Mouse (Mus musculus) intestine, embryonic 14.5 days (tissue): Measurements from ENCODE around the gene Apln. TPM values are rescaled to one million over a fixed set of nuclear protein-coding genes. Genes with fewer than 3 reads are reported as not detected.

Experiments
- ATAC-seq: fragments of 200-750 bp; cut with Nextera tagmentation; replicated peaks from 2 replicates; pipeline ENCODE4 v1.8.0; 2017; ENCODE audit warnings: low read depth, moderate number of reproducible peaks, moderate TSS enrichment, moderate library complexity; ENCODE audit not compliant: low FRiP score, low TSS enrichment
- DNase-seq: peaks from one replicate; pipeline ENCODE4 v3.0.0-alpha.2; 2018; ENCODE audit warnings: low spot score
- H3K27ac ChIP-seq: fragments of 300-500 bp; sonication (generic); 2 replicates; pipeline ENCODE4 v1.5.1; 2014; ENCODE audit warnings: low read depth, mild to moderate bottlenecking, control low read depth
- H3K27me3 ChIP-seq: fragments of 300-500 bp; sonication (generic); replicated peaks from 2 replicates; pipeline ENCODE4 v1.6.1; 2014; ENCODE audit warnings: low read length, control low read depth; ENCODE audit not compliant: control insufficient read depth, insufficient read depth
- H3K36me3 ChIP-seq: fragments of 300-500 bp; sonication (generic); 2 replicates; pipeline ENCODE4 v1.6.1; 2014; ENCODE audit warnings: low read length, control low read depth; ENCODE audit not compliant: control insufficient read depth, insufficient read depth
- H3K4me1 ChIP-seq: fragments of 300-500 bp; sonication (generic); replicated peaks from 2 replicates; pipeline ENCODE4 v1.6.1; 2014; ENCODE audit warnings: low read length, control low read depth, mixed read lengths; ENCODE audit not compliant: control insufficient read depth, insufficient read depth
- H3K4me2 ChIP-seq: fragments of 300-500 bp; sonication (generic); 2 replicates; pipeline ENCODE4 v1.6.1; 2014; ENCODE audit warnings: low read length
- H3K4me3 ChIP-seq: fragments of 300-500 bp; sonication (generic); 2 replicates; pipeline ENCODE4 v1.5.1; 2014; ENCODE audit warnings: low read depth, low read length, control low read depth, mixed read lengths
- H3K9ac ChIP-seq: fragments of 300-500 bp; sonication (generic); 2 replicates; pipeline ENCODE4 v1.6.1; 2014; ENCODE audit warnings: mild to moderate bottlenecking, low read length
- H3K9me3 ChIP-seq: fragments of 300-500 bp; sonication (generic); 2 replicates; pipeline ENCODE4 v1.6.1; 2016; ENCODE audit warnings: low read length, control low read depth; ENCODE audit not compliant: control insufficient read depth
- WGBS: fragments of 180-500 bp; shearing (Covaris S2); extraction: QIAGEN DNeasy Blood & Tissue Kit; methylation state at CpG from one replicate; pipeline ENCODE4 v1.1.7; 2014; 5-methylcytosine and 5-hydroxymethylcytosine counted together
- polyA plus RNA-seq: library from polyadenylated mRNA; unstranded; fragments of >200 nt; fragmentation: Nextera tagmentation; extraction: Ambion mirVana; gene quantifications from 2 replicates; pipeline ENCODE4 v1.2.1, GENCODE M21; 2014

Gene Apln
- polyA plus RNA-seq, 1 experiment from 2014 or later: 4.9 TPM

DNA sequence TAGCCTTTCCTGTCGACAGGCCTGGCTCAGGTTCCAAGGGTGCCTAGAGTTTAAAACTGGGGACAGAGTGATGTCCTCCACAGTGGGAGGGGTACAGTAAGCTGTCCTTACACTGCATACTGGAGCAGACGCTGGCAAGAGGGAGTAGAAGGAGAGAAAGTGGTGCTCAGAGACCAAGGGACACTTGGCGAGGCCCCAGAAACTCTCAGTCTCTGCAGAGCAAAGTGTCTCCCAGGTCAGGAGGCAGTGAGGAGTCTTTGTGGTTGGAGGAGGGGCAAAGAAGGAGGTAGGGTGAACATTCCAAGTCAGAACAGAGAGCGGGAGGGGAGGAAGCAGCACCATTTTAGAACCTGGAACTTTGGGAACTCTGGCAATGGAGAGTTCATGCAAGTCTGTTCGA, 2.8 kb downstream of the Apln start:
- no peak overlapping the region for H3K27ac ChIP-seq
- 78% methylated on average over 5 of the region's 5 CpGs for WGBS
- no peak overlapping the region for H3K4me2 ChIP-seq

DNA sequence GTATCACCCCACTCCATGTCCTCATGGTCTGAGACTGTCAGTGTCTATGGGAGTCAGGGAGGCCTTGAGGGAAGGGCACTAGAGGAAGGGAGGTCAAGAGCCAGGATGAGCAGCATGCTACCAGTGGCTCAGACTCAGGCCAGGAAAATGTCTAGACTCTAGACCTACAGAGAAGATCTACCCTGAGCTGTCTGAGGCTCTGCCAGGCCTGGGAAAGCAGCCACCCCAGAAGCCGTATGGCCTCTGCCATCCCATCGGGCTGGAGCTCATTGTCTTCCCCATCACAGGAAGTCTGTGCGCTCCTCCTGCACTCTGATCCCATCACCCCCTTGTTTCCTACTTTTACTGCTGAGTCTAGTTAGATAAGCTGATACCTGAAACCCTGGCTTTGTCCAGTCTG, 4.1 kb downstream of the Apln start:
- 80% methylated on average over 3 of the region's 3 CpGs for WGBS
- no peaks in the 10 kb centered on the region for H3K4me1 ChIP-seq
- no peak overlapping the region for H3K27ac ChIP-seq
- H3K4me2 ChIP-seq: no peak overlapping the region
- H3K9me3 ChIP-seq: no peaks in the 10 kb centered on the region
- no peak for ATAC-seq
- H3K9ac ChIP-seq: no peak overlapping the region
- no peaks in the 10 kb centered on the region for H3K36me3 ChIP-seq
- no peak for DNase-seq
- no peak overlapping the region for H3K4me3 ChIP-seq
- peaks cover 19% of the 10 kb centered on the region; the same call in 1 of the 2 replicates for H3K27me3 ChIP-seq

More for the DNA sequence above, 2.8 kb downstream of the Apln start:
- Histone ChIP-seq H3K4me3 (no peak overlapping the region), H3K36me3 (no peaks in the 10 kb centered on the region), H3K9me3 (no peaks in the 10 kb centered on the region), H3K4me1 (no peaks in the 10 kb centered on the region), H3K27me3 (peaks cover 24% of the 10 kb centered on the region; the same call in 1 of the 2 replicates), H3K9ac (no peak overlapping the region)
- no peak for ATAC-seq
- no peak for DNase-seq

DNA sequence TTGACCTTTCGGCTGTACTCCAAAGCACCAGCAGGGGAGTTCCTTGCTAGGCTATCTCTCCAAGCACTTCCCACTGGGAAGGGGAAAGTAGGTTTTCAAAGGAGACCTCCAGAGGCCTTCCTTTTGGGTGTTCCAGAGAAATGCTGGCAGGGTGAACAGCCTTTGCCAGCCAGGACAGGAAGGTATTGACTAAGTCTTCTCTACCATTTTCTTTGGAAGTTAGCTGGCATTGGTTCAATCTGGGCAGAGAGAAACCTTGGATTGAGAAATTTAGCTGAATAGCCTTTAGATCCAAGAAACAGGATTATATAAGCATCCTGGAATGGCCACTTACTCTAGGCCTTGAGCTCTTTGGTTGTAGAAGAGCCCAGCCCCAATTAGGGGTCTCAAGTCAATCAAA, 11.8 kb downstream of the Apln start:
- H3K9ac ChIP-seq: no peak overlapping the region
- WGBS: 62% methylated on average over 1 of the region's 1 CpGs

DNA sequence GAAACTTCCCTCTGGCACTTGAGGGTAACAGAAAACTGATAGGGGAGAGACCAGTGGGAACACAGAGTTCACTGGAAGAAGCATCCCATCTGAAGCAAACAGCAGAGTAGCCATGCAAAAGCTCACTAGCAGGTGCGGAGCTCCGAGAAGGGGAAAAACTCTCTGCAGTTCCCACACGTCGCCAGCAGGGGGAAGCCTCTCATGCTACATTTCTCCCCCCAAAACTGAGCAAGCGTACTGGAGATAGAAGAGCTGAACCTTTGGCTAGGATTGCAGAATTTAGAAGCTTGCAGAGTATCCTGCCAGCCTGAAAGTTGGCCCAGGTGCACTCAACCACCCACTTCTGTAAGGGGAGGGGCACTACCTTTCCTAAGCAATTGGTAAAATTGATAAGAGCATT, 14.7 kb downstream of the Apln start:
- no peak for ATAC-seq
- no peaks in the 10 kb centered on the region for H3K4me1 ChIP-seq
- H3K4me3 ChIP-seq: no peak overlapping the region
- no peaks in the 10 kb centered on the region for H3K36me3 ChIP-seq
- H3K9ac ChIP-seq: no peak overlapping the region
- peak; percentile 86 for DNase-seq
- H3K9me3 ChIP-seq: no peaks in the 10 kb centered on the region
- H3K4me2 ChIP-seq: no peak overlapping the region
- H3K27ac ChIP-seq: no peak overlapping the region
- 0 out of 2 replicates have a peak, but pooled peaks cover 5% of the 10 kb centered on the region for H3K27me3 ChIP-seq
- 13% methylated on average over 5 of the region's 5 CpGs for WGBS

More for the DNA sequence above, 11.8 kb downstream of the Apln start:
- no peak for DNase-seq
- Histone ChIP-seq H3K4me2 (no peak overlapping the region), H3K4me1 (no peaks in the 10 kb centered on the region), H3K27me3 (0 out of 2 replicates have a peak, but pooled peaks cover 5% of the 10 kb centered on the region), H3K9me3 (no peaks in the 10 kb centered on the region), H3K36me3 (no peaks in the 10 kb centered on the region), H3K4me3 (no peak overlapping the region), H3K27ac (no peak overlapping the region)
- no peak for ATAC-seq

DNA sequence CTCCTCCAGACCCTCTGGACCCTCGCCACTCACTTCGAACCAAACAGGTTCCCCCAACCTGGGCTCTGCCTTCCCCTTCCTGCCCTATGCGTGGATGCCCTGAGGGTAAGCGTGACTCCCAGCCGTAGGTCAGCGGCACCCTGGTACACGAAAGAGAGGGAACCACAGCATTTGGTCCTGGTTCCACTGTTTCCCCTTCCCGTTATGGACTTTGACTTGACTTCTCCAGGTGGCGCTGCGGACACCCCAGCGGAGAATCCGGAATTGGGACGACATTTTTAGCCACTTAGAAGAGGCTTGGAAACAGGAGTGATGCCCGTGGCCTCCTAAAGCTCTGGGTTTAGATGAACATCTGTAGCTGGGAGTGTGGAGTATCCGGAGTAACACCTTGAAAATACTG, 15.3 kb downstream of the Apln start:
- ATAC-seq: no peak
- no peak overlapping the region for H3K4me2 ChIP-seq
- 39% methylated on average over 15 of the region's 15 CpGs for WGBS

DNA sequence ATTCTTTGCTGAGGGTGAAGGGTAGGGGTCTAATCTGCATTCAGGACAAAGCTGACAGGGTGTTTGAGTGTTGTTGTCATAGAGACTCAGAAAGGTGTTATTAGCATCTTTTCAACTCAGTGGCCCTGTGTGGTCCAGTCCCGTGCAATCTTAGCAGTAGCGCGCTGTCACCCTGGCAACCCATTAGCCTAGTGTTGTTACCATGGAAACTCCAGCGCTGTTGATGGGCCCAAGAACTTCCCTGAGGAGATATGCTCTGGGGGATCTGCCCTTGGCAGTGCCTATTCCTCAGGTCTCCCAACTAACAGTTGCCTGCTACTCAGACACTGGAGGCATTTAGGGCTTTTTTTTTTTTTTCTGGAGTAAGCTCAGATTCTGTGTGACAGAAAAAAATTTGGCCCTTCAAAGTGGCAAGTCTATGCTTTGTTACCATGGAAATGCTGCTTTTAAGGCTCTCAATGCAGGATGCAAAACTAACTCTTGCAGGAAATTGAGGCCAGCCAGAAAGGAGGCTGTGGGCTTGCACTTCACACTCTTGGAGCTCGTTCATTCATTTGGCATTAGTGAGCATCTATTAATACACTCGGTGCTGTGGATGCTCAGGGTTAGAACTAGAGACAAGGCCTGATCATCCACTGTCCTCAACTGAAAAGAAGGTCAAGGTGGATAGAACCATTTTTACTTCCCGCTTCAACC, 17.6 kb downstream of the Apln start:
- no peak overlapping the region for H3K4me2 ChIP-seq
- H3K9ac ChIP-seq: no peak overlapping the region
- no peak overlapping the region for H3K27ac ChIP-seq
- H3K36me3 ChIP-seq: no peaks in the 10 kb centered on the region
- H3K4me3 ChIP-seq: no peak overlapping the region
- no peaks in the 10 kb centered on the region for H3K9me3 ChIP-seq
- DNase-seq (no peak), ATAC-seq (no peak)
- H3K27me3 ChIP-seq: 0 out of 2 replicates have a peak, but pooled peaks cover 5% of the 10 kb centered on the region
- H3K4me1 ChIP-seq: no peaks in the 10 kb centered on the region
- WGBS: 55% methylated on average over 7 of the region's 7 CpGs

More for the DNA sequence above, 15.3 kb downstream of the Apln start:
- H3K4me1 ChIP-seq: no peaks in the 10 kb centered on the region
- H3K27ac ChIP-seq: no peak overlapping the region
- no peaks in the 10 kb centered on the region for H3K36me3 ChIP-seq
- no peak for DNase-seq
- H3K4me3 ChIP-seq: no peak overlapping the region
- H3K9me3 ChIP-seq: no peaks in the 10 kb centered on the region
- H3K27me3 ChIP-seq: 0 out of 2 replicates have a peak, but pooled peaks cover 5% of the 10 kb centered on the region
- H3K9ac ChIP-seq: no peak overlapping the region

DNA sequence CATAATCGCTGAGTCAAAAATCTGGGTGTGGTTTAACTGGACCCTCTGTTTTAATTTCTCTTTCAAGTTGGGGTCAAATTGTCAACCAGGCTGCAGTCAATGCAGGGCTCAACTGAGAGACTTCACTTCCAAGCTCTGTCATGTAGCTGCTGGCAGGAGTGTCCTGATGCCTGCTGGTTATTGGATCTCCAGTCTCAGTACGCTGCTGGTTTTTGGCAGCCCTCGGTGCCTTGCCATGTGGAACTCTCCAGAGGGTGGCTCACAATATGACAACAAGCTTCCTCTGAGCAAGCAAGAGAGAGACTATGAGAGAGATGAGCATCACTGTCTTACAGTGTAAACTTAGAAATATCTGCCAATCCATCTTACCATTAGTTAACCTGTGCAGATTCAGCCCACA, 23.0 kb downstream of the Apln start:
- Histone ChIP-seq H3K9ac (no peak overlapping the region), H3K9me3 (no peaks in the 10 kb centered on the region), H3K27me3 (no peaks in the 10 kb centered on the region), H3K4me3 (no peak overlapping the region), H3K4me1 (no peaks in the 10 kb centered on the region), H3K4me2 (no peak overlapping the region), H3K36me3 (no peaks in the 10 kb centered on the region), H3K27ac (no peak overlapping the region)
- ATAC-seq (no peak), DNase-seq (no peak)
- 96% methylated on average over 3 of the region's 3 CpGs for WGBS

DNA sequence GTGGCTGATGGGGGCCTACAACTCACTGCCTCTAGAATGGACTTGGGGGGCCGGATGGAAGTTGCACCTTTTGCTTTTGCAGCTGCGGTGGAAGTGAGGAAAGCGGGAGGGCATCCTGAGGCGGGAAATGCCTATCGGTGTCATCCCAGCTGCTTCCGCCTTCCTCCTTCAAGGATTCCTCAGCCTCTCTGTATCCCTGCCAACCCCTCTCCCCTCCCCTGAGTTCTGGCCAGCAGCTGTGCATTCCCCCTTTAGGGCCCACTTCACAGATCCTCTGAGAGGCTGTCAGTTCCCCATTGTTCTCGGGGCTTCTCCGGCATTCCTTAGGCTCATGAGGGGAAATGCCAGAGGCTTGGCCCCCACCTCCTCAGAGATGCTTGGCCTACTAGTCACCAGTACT, 28.6 kb downstream of the Apln start:
- ATAC-seq (no peak), DNase-seq (no peak)
- Histone ChIP-seq H3K36me3 (no peaks in the 10 kb centered on the region), H3K4me2 (no peak overlapping the region), H3K9ac (no peak overlapping the region), H3K9me3 (no peaks in the 10 kb centered on the region), H3K27me3 (no peaks in the 10 kb centered on the region), H3K4me3 (no peak overlapping the region), H3K4me1 (no peaks in the 10 kb centered on the region), H3K27ac (no peak overlapping the region)
- WGBS: 45% methylated on average over 8 of the region's 8 CpGs

DNA sequence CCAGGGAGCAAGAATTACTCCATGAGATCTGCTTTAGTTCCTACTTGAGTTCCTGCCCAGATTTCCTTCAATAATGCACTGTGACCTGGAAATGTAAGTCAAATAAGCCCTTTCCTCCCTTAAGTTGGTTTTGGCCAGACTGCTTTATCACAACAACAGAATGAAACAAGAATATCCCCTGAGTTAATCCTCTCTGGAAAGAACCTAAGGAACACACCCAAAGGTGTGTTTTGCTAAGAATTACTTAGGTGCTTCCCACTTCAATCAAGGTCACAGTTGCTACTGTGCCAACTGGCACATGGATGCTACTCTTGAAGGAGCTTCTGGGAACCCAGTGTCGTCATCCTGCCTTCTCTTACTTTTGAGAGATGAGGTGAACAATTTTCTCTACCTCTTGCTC, 29.9 kb downstream of the Apln start:
- Histone ChIP-seq H3K4me3 (no peak overlapping the region), H3K27ac (no peak overlapping the region), H3K9ac (no peak overlapping the region), H3K4me2 (no peak overlapping the region), H3K4me1 (no peaks in the 10 kb centered on the region), H3K36me3 (no peaks in the 10 kb centered on the region), H3K9me3 (no peaks in the 10 kb centered on the region), H3K27me3 (no peaks in the 10 kb centered on the region)
- ATAC-seq: no peak
- WGBS: 91% methylated on average over 1 of the region's 1 CpGs
- DNase-seq: no peak
